Mouse (Mus musculus): ENCODE data around the gene Zfp11. TPM values are rescaled to one million over a fixed set of nuclear protein-coding genes. Genes with fewer than 3 reads are reported as not detected.
"Not testable (repeated sequence)": the region's sequence is repeated elsewhere in the genome, so short reads cannot be mapped to it uniquely, and the experiment has no call there.

Gene Zfp11
- 1 to 10 TPM; 1.8 to 2.4 TPM for total RNA-seq (2021)
- long read RNA-seq, experiment 1, partial matches to known transcripts = 0 of 5 reads
- long read RNA-seq, experiment 1, other reads (novel, unspliced or antisense) = 1 of 5 reads
- long read RNA-seq, experiment 2, partial matches to known transcripts = 1 of 5 reads
- long read RNA-seq, experiment 2, other reads (novel, unspliced or antisense) = 0 of 5 reads

GRCm38 (mm10) chr5:129670036-129670458, at the start of gene Zfp11:
Gene Zfp11 (minus strand): TSS chr5:129670099.
- peak; percentile 87 for DNase-seq
- peak within 1 kb of the TSS; percentile 92 for H3K27ac ChIP-seq
- TF ChIP-seq CTCF (IDR thresholded peaks at IDR 0.05) = no peak
- H3K4me3 ChIP-seq = peak within 1 kb of the TSS; percentile 83
- intact Hi-C loops (cut with DNase I) = loop anchor here (2.0 kb wide), 2 partner anchors 45 to 55 kb away; partner anchors contain the start of genes Mrps17 and Nipsnap2

- TF ChIP-seq CTCF (IDR thresholded peaks at IDR 0.05) = no peak
- no peak for DNase-seq
- intact Hi-C loops (cut with DNase I) = no loop called here
- Histone ChIP-seq H3K27ac (no peak overlapping the region), H3K4me3 (no peak overlapping the region)
These were observed 47.1 kb upstream of the Zfp11 start for GRCm38 (mm10) chr5:129717016-129717415.

- Histone ChIP-seq H3K4me3 (peak within 1 kb of the TSS; percentile 88), H3K27ac (peak within 1 kb of the TSS; percentile 92)
- intact Hi-C loops (cut with DNase I) = loop anchor here (2.0 kb wide), 1 partner anchor 45 kb away; the partner anchor contains the start of gene Zfp11
- DNase-seq = peak; percentile 95
- TF ChIP-seq CTCF (IDR thresholded peaks at IDR 0.05) = peak; percentile 5; the same call in 1 of the 2 replicates
These were observed 45.5 kb upstream of the Zfp11 start, which contains the start of gene Mrps17 for GRCm38 (mm10) chr5:129715326-129715861. Gene Mrps17 (plus strand): TSS chr5:129715497.

- Histone ChIP-seq H3K4me3 (no peak within 1 kb of the TSS), H3K27ac (no peak within 1 kb of the TSS)
- no peak for TF ChIP-seq CTCF (IDR thresholded peaks at IDR 0.05)
- no peak for DNase-seq
- intact Hi-C loops (cut with DNase I) = no loop called here
These were observed 38.5 kb upstream of the Zfp11 start, which contains the start of gene Sept14 for GRCm38 (mm10) chr5:129708412-129708811. Gene Sept14 (minus strand): TSS chr5:129708512.

GRCm38 (mm10) chr5:129703368-129703767, 33.5 kb upstream of the Zfp11 start:
- intact Hi-C loops (cut with DNase I) = no loop called here
- H3K4me3 ChIP-seq = no peak overlapping the region

GRCm38 (mm10) chr5:129701706-129702105, 31.8 kb upstream of the Zfp11 start:
- Histone ChIP-seq H3K4me3 (no peak overlapping the region), H3K27ac (no peak overlapping the region)
- no peak for TF ChIP-seq CTCF (IDR thresholded peaks at IDR 0.05)
- intact Hi-C loops (cut with DNase I) = no loop called here
- no peak for DNase-seq

More at GRCm38 (mm10) chr5:129703368-129703767, 33.5 kb upstream of the Zfp11 start:
- DNase-seq = no peak
- no peak for TF ChIP-seq CTCF (IDR thresholded peaks at IDR 0.05)
- H3K27ac ChIP-seq = no peak overlapping the region

- Histone ChIP-seq H3K27ac (no peak overlapping the region), H3K4me3 (no peak overlapping the region)
- no peak for DNase-seq
- intact Hi-C loops (cut with DNase I) = no loop called here
- TF ChIP-seq CTCF (IDR thresholded peaks at IDR 0.05) = no peak
These were observed 30.6 kb upstream of the Zfp11 start for GRCm38 (mm10) chr5:129700506-129700905.

GRCm38 (mm10) chr5:129690528-129690927, 20.6 kb upstream of the Zfp11 start:
- DNase-seq = no peak
- TF ChIP-seq CTCF (IDR thresholded peaks at IDR 0.05) = no peak
- no peak overlapping the region for H3K27ac ChIP-seq
- intact Hi-C loops (cut with DNase I) = no loop called here
- H3K4me3 ChIP-seq = no peak overlapping the region

- H3K27ac ChIP-seq = no peak overlapping the region
- no peak for DNase-seq
- no peak for TF ChIP-seq CTCF (IDR thresholded peaks at IDR 0.05)
- intact Hi-C loops (cut with DNase I) = no loop called here
- H3K4me3 ChIP-seq = no peak overlapping the region
These were observed 17.7 kb upstream of the Zfp11 start for GRCm38 (mm10) chr5:129687621-129688020.

- DNase-seq; H3K4me3 ChIP-seq; intact Hi-C loops (cut with DNase I); H3K27ac ChIP-seq: not testable (repeated sequence)
These were observed 15.2 kb upstream of the Zfp11 start for GRCm38 (mm10) chr5:129685141-129685540.

GRCm38 (mm10) chr5:129669453-129670035, 355 bp downstream of the Zfp11 start:
- Histone ChIP-seq H3K27ac (peak overlapping the region; percentile 92), H3K4me3 (peak overlapping the region; percentile 83)
- no peak for TF ChIP-seq CTCF (IDR thresholded peaks at IDR 0.05)
- DNase-seq = no peak
- intact Hi-C loops (cut with DNase I) = loop anchor here (2.0 kb wide), 2 partner anchors 45 to 55 kb away; partner anchors contain the start of genes Mrps17 and Nipsnap2

- TF ChIP-seq CTCF (IDR thresholded peaks at IDR 0.05) = no peak
- DNase-seq = no peak
- intact Hi-C loops (cut with DNase I) = no loop called here
- Histone ChIP-seq H3K4me3 (no peak overlapping the region), H3K27ac (no peak overlapping the region)
These were observed 2.0 kb downstream of the Zfp11 start for GRCm38 (mm10) chr5:129667851-129668250.

- TF ChIP-seq CTCF (IDR thresholded peaks at IDR 0.05) = no peak
- intact Hi-C loops (cut with DNase I) = no loop called here
- DNase-seq = peak; percentile 22
- no peak overlapping the region for H3K27ac ChIP-seq
- no peak overlapping the region for H3K4me3 ChIP-seq
These were observed 3.5 kb downstream of the Zfp11 start for GRCm38 (mm10) chr5:129666271-129666909.

Measured in gastrocnemius, adult 2 months (tissue).